Mouse (Mus musculus) CD8-positive naive resting alpha-beta T cell, adult 2 months (primary cell): ENCODE results near the gene Rars.

Experiments used
- DNase-seq, 2 experiments: peaks; one replicate each; pipeline ENCODE4 v3.0.0; 2022; ENCODE audit warnings: low read depth in 2 of 2, low spot score in 2 of 2

Gene Rars

DNA sequence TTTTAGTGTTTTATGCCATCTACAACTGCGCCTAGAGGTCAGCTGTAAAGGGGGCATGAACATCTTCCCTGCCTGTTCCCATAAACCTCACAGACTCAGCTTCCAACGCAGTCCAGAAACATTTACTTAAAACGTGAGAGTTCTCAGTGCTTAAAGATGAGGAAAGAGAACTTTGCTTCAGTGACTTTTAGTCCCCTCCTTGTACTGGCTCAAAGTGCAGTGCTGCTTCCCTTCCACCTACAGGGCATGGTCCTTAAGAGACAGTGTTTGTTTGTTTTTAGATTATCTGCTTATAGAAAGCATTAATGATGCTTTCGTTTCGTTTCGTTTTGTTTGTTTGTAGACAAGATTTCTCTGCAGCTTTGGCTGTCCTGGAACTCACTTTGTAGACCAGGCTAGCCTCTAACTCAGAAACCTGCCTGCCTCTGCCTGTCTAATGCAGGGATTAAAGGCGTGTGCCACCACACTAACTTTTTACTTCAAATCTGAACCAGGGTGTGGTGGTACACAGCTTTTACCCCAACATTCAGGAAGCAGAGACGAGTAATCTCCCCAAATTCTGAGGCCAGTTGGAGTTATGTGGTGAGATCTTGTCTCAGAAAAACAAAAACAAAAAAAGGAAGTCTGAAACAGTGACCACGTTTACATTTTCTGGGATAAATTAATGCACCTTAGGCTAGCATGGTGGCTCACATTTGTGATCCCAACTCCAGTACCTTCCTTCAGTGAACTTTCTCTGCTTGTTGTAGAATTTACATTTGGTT lies 63.4 kb downstream of the Rars start:
- no peak for DNase-seq

- no peak for DNase-seq
Measured at GRCm38 (mm10) chr11:35769746-35770437, 64.4 kb downstream of the Rars start.

GRCm38 (mm10) chr11:35769188-35769745 lies 65.0 kb downstream of the Rars start, which contains the start of gene Pank3:
Gene Pank3, plus strand, starts transcription at chr11:35769484.
- peak; percentile 94 to 95 for DNase-seq

- DNase-seq: no peak
Measured at GRCm38 (mm10) chr11:35766845-35767244, 67.5 kb downstream of the Rars start.

DNA sequence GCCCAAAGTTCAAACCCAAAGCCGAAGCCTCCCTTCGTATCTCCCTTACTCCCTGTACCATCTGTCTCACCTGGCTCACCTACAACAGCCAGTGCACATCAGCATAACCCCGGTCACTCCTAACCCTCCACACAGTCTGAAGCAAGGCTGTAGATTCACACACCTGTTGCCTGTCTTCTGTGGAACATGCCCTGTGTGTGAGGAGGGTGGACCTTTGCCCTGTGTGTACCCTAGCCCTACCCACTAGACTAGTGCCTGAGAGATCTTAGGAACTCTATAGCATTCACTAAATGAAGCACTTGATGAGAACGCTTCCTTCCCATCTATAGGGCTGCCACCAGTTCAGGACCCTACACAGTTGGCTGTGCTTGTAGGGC lies 73.7 kb downstream of the Rars start:
- DNase-seq: no peak

DNA sequence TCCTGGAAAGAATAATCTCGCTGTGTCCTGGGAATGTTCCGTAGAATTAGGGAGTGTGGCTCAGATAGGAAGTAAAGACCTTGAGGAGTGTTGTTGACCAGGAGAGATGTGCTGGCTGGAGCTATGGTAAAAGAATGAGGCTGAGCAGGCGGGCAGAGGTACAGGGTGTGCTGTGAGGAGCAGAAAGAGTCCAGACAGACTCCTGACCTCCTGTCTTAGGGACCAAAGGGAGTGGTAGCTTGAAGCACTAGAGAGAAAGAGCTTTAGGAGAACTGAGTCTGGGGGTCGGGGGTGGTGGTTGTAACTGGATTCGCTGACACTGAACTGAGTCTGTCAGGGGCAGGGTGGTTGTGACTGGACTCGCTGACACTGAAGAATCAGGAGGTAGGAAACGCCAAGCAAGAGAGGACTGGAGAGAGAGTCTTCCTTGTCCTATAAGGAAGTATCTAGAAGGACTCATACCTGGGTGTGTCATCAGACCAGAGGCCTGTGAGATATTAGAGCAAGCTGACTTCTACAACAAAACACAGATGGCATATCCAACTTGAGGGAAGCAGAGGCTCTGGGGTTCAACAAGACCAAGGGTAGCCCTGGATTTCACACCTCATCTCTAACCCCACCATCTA lies 74.2 kb downstream of the Rars start:
- no peak for DNase-seq
